Mouse (Mus musculus): ENCODE measurements around the gene Plekhg5.
A peak's percentile ranks its signal among the peaks of the same experiment; 100 is the strongest.

The Plekhg5 gene

GRCm38 (mm10) chr4:152138497-152139260, 66.4 kb downstream of the Plekhg5 start:
- peak; percentile 59; the same call in 1 of the 2 replicates for ATAC-seq (ENCODE audit: insufficient number of reproducible peaks, low FRiP score, low TSS enrichment)

- no peak for ATAC-seq (ENCODE audit: insufficient number of reproducible peaks, low FRiP score, low TSS enrichment)
Observed at GRCm38 (mm10) chr4:152140441-152140840, 68.1 kb downstream of the Plekhg5 start.

DNA sequence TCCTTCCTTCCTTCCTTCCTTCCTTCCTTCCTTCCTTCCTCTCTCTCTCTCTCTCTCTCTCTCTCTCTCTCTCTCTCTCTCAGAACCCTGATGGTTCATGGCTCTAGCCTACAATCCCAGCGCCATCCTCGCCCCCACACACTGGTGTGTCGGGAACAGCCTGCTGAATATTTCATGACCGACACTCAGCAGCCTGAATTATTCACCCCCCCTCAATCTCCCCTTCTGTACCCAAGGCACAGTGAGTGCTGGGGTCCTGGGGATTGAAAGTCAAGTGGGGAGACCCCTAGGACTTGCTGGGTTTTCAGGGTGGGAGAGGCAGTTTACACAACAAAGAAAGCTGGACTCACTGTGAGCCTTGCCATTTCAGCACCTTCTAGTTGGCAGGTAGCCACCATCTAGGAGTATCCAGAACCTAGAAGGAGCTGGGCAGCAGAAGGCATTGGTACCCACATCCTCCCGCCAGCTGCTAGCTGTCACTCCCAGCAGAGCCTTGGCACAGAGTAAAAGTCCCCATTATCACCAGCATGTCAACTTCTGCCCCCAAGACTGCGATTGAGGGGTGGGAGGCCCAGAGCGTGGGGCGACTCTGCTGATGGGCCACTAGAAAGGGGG, 69.3 kb downstream of the Plekhg5 start:
- no peak for ATAC-seq (ENCODE audit: insufficient number of reproducible peaks, low FRiP score, low TSS enrichment)

- ATAC-seq (ENCODE audit: insufficient number of reproducible peaks, low FRiP score, low TSS enrichment): no peak
Observed at GRCm38 (mm10) chr4:152143632-152144031, 71.3 kb downstream of the Plekhg5 start.

GRCm38 (mm10) chr4:152145473-152145872, 73.2 kb downstream of the Plekhg5 start:
- ATAC-seq (ENCODE audit: insufficient number of reproducible peaks, low FRiP score, low TSS enrichment): no peak

GRCm38 (mm10) chr4:152146033-152146827, 73.9 kb downstream of the Plekhg5 start:
- ATAC-seq (ENCODE audit: insufficient number of reproducible peaks, low FRiP score, low TSS enrichment): no peak

DNA sequence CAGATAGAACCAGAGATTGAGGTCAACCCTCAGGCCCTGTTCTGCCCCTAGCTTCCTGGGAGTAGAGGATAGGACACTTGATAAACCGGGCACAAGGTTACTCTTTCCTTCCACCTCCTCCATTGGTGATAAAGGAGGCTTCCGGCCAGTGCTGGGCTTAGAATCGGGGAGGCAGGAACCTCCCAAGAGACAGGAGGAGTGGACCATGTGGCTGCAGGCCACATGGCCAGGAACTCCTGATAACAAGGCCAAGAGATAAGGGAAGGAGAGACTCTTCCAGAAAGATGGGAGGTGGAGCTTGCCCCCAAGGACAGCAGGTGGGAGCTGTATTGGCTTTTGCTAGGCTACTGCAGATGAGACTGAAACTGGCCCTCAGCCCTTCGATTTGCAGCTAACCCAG, 78.2 kb downstream of the Plekhg5 start:
- ATAC-seq (ENCODE audit: insufficient number of reproducible peaks, low FRiP score, low TSS enrichment): no peak

DNA sequence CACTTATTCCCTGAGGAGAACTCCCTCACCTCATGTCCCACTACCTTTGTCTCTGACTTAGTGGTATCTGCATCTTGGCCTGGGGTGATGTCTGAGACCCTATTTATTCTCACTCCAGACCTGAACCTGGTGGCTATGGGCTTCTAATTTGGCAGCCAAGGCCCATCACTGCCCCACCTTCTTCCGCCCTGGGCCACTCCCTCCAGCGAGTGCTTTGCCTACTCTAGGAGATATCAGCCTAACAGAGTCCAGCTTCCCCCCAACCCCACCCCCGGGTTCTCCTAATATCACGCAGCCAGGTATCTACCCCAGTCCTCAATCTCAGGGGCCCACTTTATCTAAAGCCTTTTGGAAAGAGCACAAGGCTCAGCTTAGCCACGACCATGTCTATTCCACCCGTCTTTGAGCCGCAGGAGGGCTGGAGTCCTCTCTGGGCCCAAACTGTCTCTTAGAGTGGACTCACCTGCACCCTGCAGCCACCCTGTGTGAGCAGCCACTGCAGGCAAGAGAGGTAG, 79.2 kb downstream of the Plekhg5 start:
- ATAC-seq (ENCODE audit: insufficient number of reproducible peaks, low FRiP score, low TSS enrichment): no peak

- ATAC-seq (ENCODE audit: insufficient number of reproducible peaks, low FRiP score, low TSS enrichment): no peak
Observed at GRCm38 (mm10) chr4:152151966-152152544, 79.8 kb downstream of the Plekhg5 start, which contains the start of gene Espn. Gene Espn, minus strand, starts transcription at chr4:152152371.

GRCm38 (mm10) chr4:152153771-152154177, 81.5 kb downstream of the Plekhg5 start:
- ATAC-seq (ENCODE audit: insufficient number of reproducible peaks, low FRiP score, low TSS enrichment): no peak

DNA sequence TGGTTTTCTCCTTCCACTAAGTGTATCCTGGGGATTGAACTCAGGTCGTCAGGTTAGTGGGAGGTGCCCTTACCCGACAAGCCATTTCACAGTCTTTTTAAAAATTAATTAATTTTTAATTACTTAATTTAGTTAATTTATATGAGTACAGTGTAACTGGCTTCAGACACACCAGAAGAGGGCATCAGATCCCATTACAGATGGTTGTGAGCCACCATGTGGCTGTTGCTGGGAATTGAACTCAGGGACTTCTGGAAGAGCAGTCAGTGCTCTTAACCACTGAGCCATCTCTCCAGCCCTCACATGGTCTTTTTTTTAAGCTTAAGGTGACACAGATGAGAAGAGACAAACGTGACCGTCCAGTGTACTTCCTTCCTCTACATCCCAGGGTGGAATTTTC, 82.7 kb downstream of the Plekhg5 start:
- ATAC-seq (ENCODE audit: insufficient number of reproducible peaks, low FRiP score, low TSS enrichment): no peak

- ATAC-seq (ENCODE audit: insufficient number of reproducible peaks, low FRiP score, low TSS enrichment): no peak
Observed at GRCm38 (mm10) chr4:152157779-152158584, 85.7 kb downstream of the Plekhg5 start.

- ATAC-seq (ENCODE audit: insufficient number of reproducible peaks, low FRiP score, low TSS enrichment): no peak
Observed at GRCm38 (mm10) chr4:152158585-152159284, 86.4 kb downstream of the Plekhg5 start, which contains the start of gene Hes2. Gene Hes2, plus strand, starts transcription at chr4:152158867.

DNA sequence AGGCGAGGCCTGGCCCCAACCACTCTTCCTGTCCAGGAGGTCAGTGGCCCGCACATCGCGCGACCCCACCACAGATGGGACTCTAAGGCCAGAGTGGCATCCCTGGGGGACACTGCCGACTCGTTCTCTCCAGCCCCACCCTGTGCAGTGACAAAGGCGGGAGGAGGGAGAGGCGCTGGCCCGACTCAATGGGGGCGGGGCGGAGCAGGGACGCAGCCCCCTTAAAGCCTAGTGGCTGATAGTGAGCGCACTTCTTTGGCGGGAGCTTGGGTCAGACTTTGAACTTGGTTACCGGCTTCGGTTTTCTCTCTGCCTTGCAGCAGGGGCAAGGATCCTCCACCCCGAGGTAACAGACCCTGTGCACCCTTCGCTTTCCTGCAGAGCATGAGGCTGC, 87.0 kb downstream of the Plekhg5 start:
- no peak for ATAC-seq (ENCODE audit: insufficient number of reproducible peaks, low FRiP score, low TSS enrichment)

DNA sequence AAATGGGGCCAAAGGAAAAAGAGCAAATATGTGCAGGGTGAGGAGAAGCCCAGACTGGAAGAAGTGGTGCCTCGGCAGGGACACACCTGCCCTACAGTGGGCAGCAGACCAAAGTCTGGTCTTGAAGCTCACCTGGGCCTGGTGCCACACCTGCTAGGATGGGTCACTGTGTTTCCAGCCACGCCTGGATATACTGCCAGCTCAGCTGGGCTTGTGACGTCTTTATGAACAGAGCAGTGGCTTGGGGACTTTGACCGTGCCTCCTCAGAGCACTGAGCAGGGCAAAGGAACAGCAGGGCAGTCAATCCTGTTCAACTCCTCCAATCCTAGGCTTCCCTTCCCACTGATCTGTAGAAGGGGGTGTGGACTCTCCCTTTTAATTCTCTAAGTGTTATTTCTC, 88.5 kb downstream of the Plekhg5 start:
- no peak for ATAC-seq (ENCODE audit: insufficient number of reproducible peaks, low FRiP score, low TSS enrichment)

DNA sequence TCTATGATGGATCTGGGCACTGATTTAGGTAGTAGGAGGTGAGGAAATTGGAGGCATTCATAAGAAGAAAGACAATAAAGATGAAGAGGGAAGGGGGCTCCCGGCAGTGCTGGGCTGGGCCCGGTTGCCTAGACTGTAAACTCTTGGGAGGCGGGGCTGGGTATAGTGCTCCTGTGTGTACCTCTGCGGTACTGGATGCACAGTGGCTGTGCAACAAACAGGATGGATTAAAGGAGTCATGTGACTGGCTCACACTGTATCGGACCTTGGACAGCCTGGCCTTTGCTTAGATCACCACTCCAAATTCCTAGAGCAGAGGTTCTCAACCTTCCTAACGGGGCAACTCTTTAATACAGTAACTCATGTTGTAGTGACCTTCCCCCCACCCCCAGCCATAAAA, 89.3 kb downstream of the Plekhg5 start:
- no peak for ATAC-seq (ENCODE audit: insufficient number of reproducible peaks, low FRiP score, low TSS enrichment)

DNA sequence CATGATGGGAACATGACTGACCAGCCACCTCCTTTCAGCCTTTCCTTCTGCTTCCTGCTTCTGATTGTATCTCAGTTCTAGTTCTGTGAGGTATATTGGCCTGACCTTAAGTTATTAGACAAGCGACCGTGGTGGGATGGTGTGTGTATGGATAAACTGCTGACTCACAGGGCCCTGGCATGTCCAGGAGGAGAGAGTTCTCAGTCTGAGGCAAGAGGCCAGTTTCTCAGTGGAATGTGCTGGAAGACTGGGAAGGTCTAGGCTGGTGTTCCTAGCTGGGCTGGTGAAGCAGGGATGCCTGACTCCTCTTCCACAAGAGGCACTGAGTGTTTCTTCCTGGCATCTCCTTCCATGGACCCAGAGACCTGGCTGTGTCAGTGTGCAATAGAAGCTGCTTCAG, 90.5 kb downstream of the Plekhg5 start:
- no peak for ATAC-seq (ENCODE audit: insufficient number of reproducible peaks, low FRiP score, low TSS enrichment)
